Mouse (Mus musculus) heart, embryonic 14.5 days (tissue): ENCODE measurements around the gene Dcaf6. TPM values are rescaled to one million over a fixed set of nuclear protein-coding genes. Genes with fewer than 3 reads are reported as not detected.

Source experiments
- ATAC-seq: fragments of 200-750 bp; cut with Nextera tagmentation; 2 replicates; pipeline ENCODE4 v1.8.0; 2017; ENCODE audit warnings: low read depth, moderate TSS enrichment; ENCODE audit not compliant: insufficient number of reproducible peaks, insufficient read depth, low FRiP score
- H3K27ac ChIP-seq, 2 experiments: fragments of 200-500 bp in 1 of 2; fragments of 300-500 bp in 1 of 2; sonication (generic) in 1 of 2; replicated peaks in 1 of 2; 2 replicates each; pipeline ENCODE4 v1.5.1; 2012 to 2014; ENCODE audit warnings: low read depth in 2 of 2, low read length in 2 of 2, control low read depth in 1 of 2, mild to moderate bottlenecking in 1 of 2, mixed read lengths in 1 of 2; ENCODE audit not compliant: control insufficient read depth in 1 of 2, insufficient read depth in 1 of 2
- H3K27me3 ChIP-seq: fragments of 300-500 bp; sonication (generic); 2 replicates; pipeline ENCODE4 v1.6.1; 2014; ENCODE audit warnings: mild to moderate bottlenecking, low read length, control low read depth; ENCODE audit not compliant: control insufficient read depth, insufficient read depth
- H3K36me3 ChIP-seq: fragments of 300-500 bp; sonication (generic); 2 replicates; pipeline ENCODE4 v1.6.1; 2014; ENCODE audit warnings: mild to moderate bottlenecking, control low read depth, low read length, mixed read lengths; ENCODE audit not compliant: control insufficient read depth, insufficient read depth
- H3K4me1 ChIP-seq, 2 experiments: fragments of 200-500 bp in 1 of 2; fragments of 300-500 bp in 1 of 2; sonication (generic) in 1 of 2; 2 replicates each; pipeline ENCODE4 v1.6.1; 2012 to 2014; ENCODE audit warnings: low read length in 2 of 2, control low read depth in 1 of 2, mixed read lengths in 1 of 2; ENCODE audit not compliant: control insufficient read depth in 2 of 2, insufficient read depth in 2 of 2
- H3K4me2 ChIP-seq: fragments of 300-500 bp; sonication (generic); 2 replicates; pipeline ENCODE4 v1.6.1; 2014; ENCODE audit warnings: mild to moderate bottlenecking, low read length
- H3K4me3 ChIP-seq, 2 experiments: fragments of 200-500 bp in 1 of 2; fragments of 300-500 bp in 1 of 2; sonication (generic) in 1 of 2; 2 replicates each; pipeline ENCODE4 v1.5.1; 2012 to 2014; ENCODE audit warnings: low read length in 2 of 2, mild to moderate bottlenecking in 2 of 2, control low read depth in 1 of 2, low read depth in 1 of 2, moderate library complexity in 1 of 2; ENCODE audit not compliant: control insufficient read depth in 1 of 2, insufficient read depth in 1 of 2
- H3K9ac ChIP-seq: fragments of 300-500 bp; sonication (generic); 2 replicates; pipeline ENCODE4 v1.6.1; 2014; ENCODE audit warnings: mild to moderate bottlenecking, low read length
- H3K9me3 ChIP-seq: fragments of 300-500 bp; sonication (generic); 2 replicates; pipeline ENCODE4 v1.6.1; 2016; ENCODE audit warnings: low read length, control low read depth; ENCODE audit not compliant: control insufficient read depth
- WGBS: fragments of 180-500 bp; shearing (Covaris S2); extraction: QIAGEN DNeasy Blood & Tissue Kit; methylation state at CpG from one replicate; pipeline ENCODE4 v1.1.7; 2014; 5-methylcytosine and 5-hydroxymethylcytosine counted together
- polyA plus RNA-seq: library from polyadenylated mRNA; unstranded; fragments of >200 nt; fragmentation: Nextera tagmentation; extraction: Ambion mirVana; gene quantifications from 2 replicates; pipeline ENCODE4 v1.2.1, GENCODE M21; 2014

Dcaf6 gene
- polyA plus RNA-seq, 1 experiment from 2014 or later = 24.7 TPM

GRCm38 (mm10) chr1:165321891-165322290 lies 138.4 kb downstream of the Dcaf6 start:
- Histone ChIP-seq H3K4me3 (no peak overlapping the region), H3K4me1 (peaks cover 4 to 9% of the 10 kb centered on the region in 2 experiments), H3K27ac (peak overlapping the region in 1 of 2 experiments; percentile 65; a peak in 1 of 4 replicates), H3K4me2 (no peak overlapping the region), H3K9me3 (no peaks in the 10 kb centered on the region), H3K9ac (no peak overlapping the region), H3K36me3 (peaks cover 14% of the 10 kb centered on the region; the same call in 1 of the 2 replicates), H3K27me3 (no peaks in the 10 kb centered on the region)
- 79% methylated on average over 7 of the region's 7 CpGs for WGBS
- no peak for ATAC-seq

- Histone ChIP-seq H3K9ac (no peak overlapping the region), H3K4me3 (no peak overlapping the region), H3K27ac (peak overlapping the region; percentile 19 to 65; a peak in 2 of 4 replicates), H3K36me3 (peaks cover 14% of the 10 kb centered on the region; the same call in 1 of the 2 replicates), H3K9me3 (no peaks in the 10 kb centered on the region), H3K4me2 (peak overlapping the region; percentile 16; the same call in 1 of the 2 replicates), H3K4me1 (peaks cover 4 to 9% of the 10 kb centered on the region in 2 experiments), H3K27me3 (no peaks in the 10 kb centered on the region)
- 45% methylated on average over 13 of the region's 13 CpGs for WGBS
- ATAC-seq = peak; percentile 38; the same call in 1 of the 2 replicates
Measured at GRCm38 (mm10) chr1:165321393-165321861, 138.8 kb downstream of the Dcaf6 start.

GRCm38 (mm10) chr1:165320141-165320934 lies 139.9 kb downstream of the Dcaf6 start:
- Histone ChIP-seq H3K27ac (peak overlapping the region; percentile 36 to 65; a peak in 3 of 4 replicates), H3K4me2 (peak overlapping the region; percentile 17; the same call in 1 of the 2 replicates)

GRCm38 (mm10) chr1:165316361-165316760 lies 143.9 kb downstream of the Dcaf6 start:
- Histone ChIP-seq H3K9ac (no peak overlapping the region), H3K27ac (no peak overlapping the region), H3K4me1 (peaks cover 2 to 6% of the 10 kb centered on the region in 2 experiments; a peak in 3 of 4 replicates), H3K4me2 (no peak overlapping the region), H3K4me3 (no peak overlapping the region), H3K36me3 (peaks cover 22% of the 10 kb centered on the region; the same call in 1 of the 2 replicates), H3K9me3 (no peaks in the 10 kb centered on the region), H3K27me3 (no peaks in the 10 kb centered on the region)
- WGBS = 50% methylated on average over 11 of the region's 11 CpGs
- ATAC-seq = no peak

More at GRCm38 (mm10) chr1:165320141-165320934, 139.9 kb downstream of the Dcaf6 start:
- Histone ChIP-seq H3K9me3 (no peaks in the 10 kb centered on the region), H3K4me1 (peaks cover 4 to 9% of the 10 kb centered on the region in 2 experiments), H3K27me3 (no peaks in the 10 kb centered on the region), H3K9ac (peak overlapping the region; percentile 10; the same call in 1 of the 2 replicates), H3K36me3 (peaks cover 14% of the 10 kb centered on the region; the same call in 1 of the 2 replicates), H3K4me3 (no peak overlapping the region)
- 32% methylated on average over 10 of the region's 10 CpGs for WGBS
- no peak for ATAC-seq

GRCm38 (mm10) chr1:165308180-165308579 lies 152.1 kb downstream of the Dcaf6 start:
- Histone ChIP-seq H3K4me3 (no peak overlapping the region), H3K27me3 (no peaks in the 10 kb centered on the region), H3K36me3 (peaks cover 27% of the 10 kb centered on the region; the same call in 1 of the 2 replicates), H3K9me3 (no peaks in the 10 kb centered on the region), H3K27ac (no peak overlapping the region), H3K9ac (no peak overlapping the region), H3K4me1 (peaks cover 0 to 2% of the 10 kb centered on the region in 2 experiments; a peak in 3 of 4 replicates), H3K4me2 (no peak overlapping the region)
- ATAC-seq = no peak
- 79% methylated on average over 11 of the region's 11 CpGs for WGBS

- peaks cover 14% of the 10 kb centered on the region; the same call in 1 of the 2 replicates for H3K36me3 ChIP-seq
- H3K4me3 ChIP-seq = no peak overlapping the region
- no peak overlapping the region for H3K9ac ChIP-seq
- H3K27ac ChIP-seq = no peak overlapping the region
- no peaks in the 10 kb centered on the region for H3K27me3 ChIP-seq
- H3K4me2 ChIP-seq = no peak overlapping the region
- no peaks in the 10 kb centered on the region for H3K9me3 ChIP-seq
- 82% methylated on average over 7 of the region's 7 CpGs for WGBS
- H3K4me1 ChIP-seq = peaks cover 12 to 17% of the 10 kb centered on the region in 2 experiments
- no peak for ATAC-seq
Measured at GRCm38 (mm10) chr1:165304341-165304740, 155.9 kb downstream of the Dcaf6 start.

GRCm38 (mm10) chr1:165303209-165303608 lies 157.1 kb downstream of the Dcaf6 start:
- Histone ChIP-seq H3K9me3 (no peaks in the 10 kb centered on the region), H3K27ac (peak overlapping the region; percentile 80 to 81), H3K36me3 (peaks cover 11% of the 10 kb centered on the region; the same call in 1 of the 2 replicates), H3K4me3 (no peak overlapping the region), H3K27me3 (no peaks in the 10 kb centered on the region), H3K4me2 (0 out of 2 replicates have a peak overlapping the region, but pooled peaks have one; percentile 21), H3K4me1 (peaks cover 12 to 17% of the 10 kb centered on the region in 2 experiments), H3K9ac (no peak overlapping the region)
- 79% methylated on average over 6 of the region's 6 CpGs for WGBS
- ATAC-seq = no peak
